Mouse (Mus musculus) lung, adult 2 months (tissue): ENCODE data around the gene Numa1.

Experiments
- CTCF ChIP-seq: fragments of 200-500 bp; IDR thresholded peaks from 2 replicates; pipeline ENCODE4 v1.5.1; 2011; ENCODE audit warnings: mild to moderate bottlenecking, low read length, control low read depth; ENCODE audit not compliant: insufficient read depth
- POLR2A ChIP-seq: fragments of 200-500 bp; IDR thresholded peaks from 2 replicates; pipeline ENCODE4 v1.6.1; 2011; ENCODE audit warnings: low read depth, mild to moderate bottlenecking, control low read depth, low read length, borderline replicate concordance; ENCODE audit errors: extremely low read depth

- TF ChIP-seq POLR2A: no peak
- no peak for TF ChIP-seq CTCF
These were observed 48.8 kb downstream of the Numa1 start for GRCm38 (mm10) chr7:101982735-101983134.
